Mouse (Mus musculus) heart, embryonic 12.5 days (tissue): Measurements from ENCODE around the gene Osbpl7. TPM values are rescaled to one million over a fixed set of nuclear protein-coding genes. Genes with fewer than 3 reads are reported as not detected.
A peak's percentile ranks its signal among the peaks of the same experiment; 100 is the strongest.

Experiments used
- ATAC-seq: fragments of 200-750 bp; cut with Nextera tagmentation; 2 replicates; pipeline ENCODE4 v1.8.0; 2017; ENCODE audit warnings: moderate TSS enrichment, moderate library complexity; ENCODE audit not compliant: insufficient number of reproducible peaks, low FRiP score
- H3K27ac ChIP-seq: fragments of 300-500 bp; sonication (generic); 2 replicates; pipeline ENCODE4 v1.5.1; 2016; ENCODE audit warnings: mild to moderate bottlenecking, moderate library complexity; ENCODE audit not compliant: poor library complexity, severe bottlenecking
- H3K27me3 ChIP-seq: fragments of 300-500 bp; sonication (generic); replicated peaks from 2 replicates; pipeline ENCODE4 v1.6.1; 2016; ENCODE audit warnings: mild to moderate bottlenecking, moderate library complexity
- H3K36me3 ChIP-seq: fragments of 300-500 bp; sonication (generic); 2 replicates; pipeline ENCODE4 v1.6.1; 2016; ENCODE audit warnings: mild to moderate bottlenecking, moderate library complexity
- H3K4me1 ChIP-seq: fragments of 300-500 bp; sonication (generic); replicated peaks from 2 replicates; pipeline ENCODE4 v1.6.1; 2016; ENCODE audit warnings: mild to moderate bottlenecking
- H3K4me2 ChIP-seq: fragments of 300-500 bp; sonication (generic); 2 replicates; pipeline ENCODE4 v1.6.1; 2016; ENCODE audit warnings: mild to moderate bottlenecking, moderate library complexity
- H3K4me3 ChIP-seq: fragments of 300-500 bp; sonication (generic); 2 replicates; pipeline ENCODE4 v1.5.1; 2016; ENCODE audit warnings: mild to moderate bottlenecking
- H3K9ac ChIP-seq: fragments of 300-500 bp; sonication (generic); 2 replicates; pipeline ENCODE4 v1.6.1; 2016; ENCODE audit warnings: mild to moderate bottlenecking, moderate library complexity
- H3K9me3 ChIP-seq: fragments of 300-500 bp; sonication (generic); replicated peaks from 2 replicates; pipeline ENCODE4 v1.6.1; 2016; ENCODE audit warnings: mild to moderate bottlenecking, moderate library complexity
- WGBS: fragments of 180-500 bp; shearing (Covaris S2); methylation state at CpG from one replicate; pipeline ENCODE4 v1.1.7; 2016; 5-methylcytosine and 5-hydroxymethylcytosine counted together
- polyA plus RNA-seq: library from polyadenylated mRNA; unstranded; fragments of >200 nt; fragmentation: Nextera tagmentation; extraction: Ambion mirVana; gene quantifications from 2 replicates; pipeline ENCODE4 v1.2.1, GENCODE M21; 2016

The Osbpl7 gene
- polyA plus RNA-seq, 1 experiment from 2014 or later: 5.5 TPM

GRCm38 (mm10) chr11:97040301-97041021 is 10.0 kb upstream of the Osbpl7 start:
- Histone ChIP-seq H3K4me1 (peaks cover 12% of the 10 kb centered on the region), H3K4me2 (peak overlapping the region; percentile 96), H3K9ac (0 out of 2 replicates have a peak overlapping the region, but pooled peaks have one; percentile 14), H3K36me3 (peaks cover 19% of the 10 kb centered on the region), H3K27ac (no peak overlapping the region), H3K27me3 (0 out of 2 replicates have a peak, but pooled peaks cover 4% of the 10 kb centered on the region), H3K9me3 (no peaks in the 10 kb centered on the region), H3K4me3 (peak overlapping the region; percentile 98)
- no peak for ATAC-seq
- 40% methylated on average over 12 of the region's 12 CpGs for WGBS

DNA sequence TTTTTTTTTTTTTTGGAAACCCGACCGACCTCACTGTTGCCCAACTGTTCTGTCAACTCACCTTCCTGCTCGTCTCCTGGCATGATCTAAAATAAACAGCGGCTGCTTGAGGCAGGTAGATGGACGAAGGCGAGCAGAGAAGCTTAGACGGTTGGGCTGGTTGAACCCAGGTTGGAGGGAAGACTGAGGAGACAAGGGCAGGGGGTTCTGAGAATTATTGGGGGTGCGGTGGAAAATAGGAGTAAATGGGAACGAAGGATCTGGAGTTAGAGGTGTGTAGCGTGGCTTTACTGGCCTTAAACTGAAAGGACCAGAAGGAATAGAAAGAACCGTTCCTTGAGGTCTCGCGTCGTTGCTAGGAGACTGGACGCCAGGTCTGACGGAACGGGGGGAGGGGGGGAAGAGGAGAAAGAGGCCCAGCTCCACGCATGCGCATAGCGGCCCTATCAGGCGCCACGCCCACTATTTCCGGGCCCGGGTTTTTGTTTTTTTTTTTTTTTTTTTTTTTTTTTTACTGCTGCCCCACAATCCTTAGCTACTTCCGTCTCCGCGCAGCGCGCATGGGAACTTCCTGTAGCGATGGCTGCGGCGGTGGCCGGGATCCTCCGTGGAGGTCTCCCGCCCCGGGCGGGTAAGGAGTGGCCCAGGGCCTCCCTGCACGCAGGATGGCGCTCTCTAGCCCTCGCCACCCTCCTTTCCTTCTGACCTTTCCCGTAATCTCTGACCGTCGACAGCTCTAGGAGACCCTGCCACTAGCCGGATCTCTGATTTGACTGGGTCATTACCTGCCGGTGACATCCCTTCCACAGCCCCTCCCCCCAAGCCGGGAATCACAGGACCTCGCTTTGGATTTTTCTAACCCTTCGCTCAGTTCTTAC is 9.2 kb upstream of the Osbpl7 start, which contains the start of the genes Lrrc46 and Mrpl10:
Gene Lrrc46 (minus strand): TSS at position 386 of the 878 bp plus-strand sequence.
Gene Mrpl10 (plus strand): TSS at position 539 of the 878 bp plus-strand sequence.
- H3K27me3 ChIP-seq: 0 out of 2 replicates have a peak, but pooled peaks cover under 1% of the 10 kb centered on the region
- H3K4me1 ChIP-seq: peaks cover 12% of the 10 kb centered on the region
- peaks cover 26% of the 10 kb centered on the region for H3K36me3 ChIP-seq
- peak within 1 kb of the TSS; percentile 94 for H3K9ac ChIP-seq
- H3K4me2 ChIP-seq: peak within 1 kb of the TSS; percentile 96
- peak; percentile 88 for ATAC-seq
- H3K27ac ChIP-seq: peak within 1 kb of the TSS; percentile 53; the same call in 1 of the 2 replicates
- under 1% methylated on average over 46 of the region's 48 CpGs for WGBS
- H3K9me3 ChIP-seq: no peaks in the 10 kb centered on the region
- peak within 1 kb of the TSS; percentile 98 for H3K4me3 ChIP-seq

- 90% methylated on average over 8 of the region's 8 CpGs for WGBS
Observed at GRCm38 (mm10) chr11:97044902-97045301, 5.5 kb upstream of the Osbpl7 start.

DNA sequence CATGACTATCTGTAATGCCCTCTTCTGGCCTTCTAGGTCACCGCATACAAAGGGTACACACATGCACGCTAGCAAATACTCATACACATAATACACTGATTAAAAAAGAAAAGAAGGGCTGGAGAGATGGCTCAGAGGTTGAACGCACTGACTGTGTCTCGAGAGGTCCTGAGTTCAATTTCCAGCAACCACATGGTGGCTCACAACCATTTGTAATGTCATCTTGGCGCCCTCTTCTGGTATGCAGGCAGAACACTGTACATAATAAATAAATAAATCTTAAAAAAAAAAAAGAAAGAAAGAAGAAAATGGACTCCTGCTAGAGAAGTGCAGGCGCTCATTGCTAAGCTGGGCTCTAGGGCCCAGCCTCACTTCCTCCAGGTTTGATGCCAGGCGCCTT is 4.6 kb upstream of the Osbpl7 start:
- ATAC-seq: no peak
- Histone ChIP-seq H3K4me3 (no peak overlapping the region), H3K9ac (no peak overlapping the region), H3K4me1 (peaks cover 15% of the 10 kb centered on the region), H3K27me3 (no peaks in the 10 kb centered on the region), H3K9me3 (no peaks in the 10 kb centered on the region), H3K27ac (no peak overlapping the region), H3K4me2 (no peak overlapping the region), H3K36me3 (peaks cover 44% of the 10 kb centered on the region)
- 81% methylated on average over 7 of the region's 7 CpGs for WGBS

More at GRCm38 (mm10) chr11:97044902-97045301, 5.5 kb upstream of the Osbpl7 start:
- Histone ChIP-seq H3K27me3 (no peaks in the 10 kb centered on the region), H3K4me2 (no peak overlapping the region), H3K4me3 (no peak overlapping the region), H3K4me1 (peaks cover 12% of the 10 kb centered on the region), H3K36me3 (peaks cover 44% of the 10 kb centered on the region), H3K9me3 (no peaks in the 10 kb centered on the region), H3K9ac (no peak overlapping the region), H3K27ac (no peak overlapping the region)
- ATAC-seq: no peak

DNA sequence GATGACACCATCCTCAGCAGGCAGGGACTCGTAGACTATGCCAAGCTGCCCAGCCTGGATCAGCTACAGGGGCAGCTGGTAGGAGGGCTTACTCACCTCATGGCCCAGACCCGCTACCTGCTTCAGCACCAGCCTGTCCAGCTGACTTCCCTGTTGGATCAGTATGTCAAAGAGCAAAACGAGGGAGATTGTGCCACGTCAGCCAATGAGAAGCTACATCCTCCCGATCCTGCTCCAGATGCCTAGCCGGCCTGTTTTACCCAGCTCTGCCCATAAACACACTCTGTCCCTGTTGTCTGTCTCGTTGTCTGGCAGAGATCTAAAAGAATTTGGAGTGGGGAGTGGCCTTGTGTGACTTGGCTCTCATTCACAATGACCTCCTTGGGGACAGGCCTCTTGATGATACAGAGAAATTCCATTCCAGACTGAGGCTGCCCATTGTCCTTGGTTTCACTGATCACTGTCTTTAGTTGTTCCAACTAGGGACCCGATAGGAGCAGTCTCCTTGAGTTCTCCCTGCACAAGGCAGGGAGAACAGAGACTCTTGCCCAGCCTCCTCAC is 2.3 kb upstream of the Osbpl7 start:
- peaks cover 53% of the 10 kb centered on the region for H3K36me3 ChIP-seq
- no peak overlapping the region for H3K4me3 ChIP-seq
- no peak overlapping the region for H3K4me2 ChIP-seq
- no peaks in the 10 kb centered on the region for H3K27me3 ChIP-seq
- no peak overlapping the region for H3K27ac ChIP-seq
- H3K4me1 ChIP-seq: peaks cover 18% of the 10 kb centered on the region
- no peaks in the 10 kb centered on the region for H3K9me3 ChIP-seq
- WGBS: 78% methylated on average over 8 of the region's 8 CpGs
- H3K9ac ChIP-seq: no peak overlapping the region; the same call in 1 of the 2 replicates
- ATAC-seq: no peak

GRCm38 (mm10) chr11:97049492-97050085 is 839 bp upstream of the Osbpl7 start:
- Histone ChIP-seq H3K9ac (peak overlapping the region; percentile 26; the same call in 1 of the 2 replicates), H3K27me3 (no peaks in the 10 kb centered on the region), H3K4me2 (no peak overlapping the region), H3K27ac (no peak overlapping the region), H3K4me3 (no peak overlapping the region), H3K9me3 (no peaks in the 10 kb centered on the region), H3K4me1 (peaks cover 18% of the 10 kb centered on the region), H3K36me3 (peaks cover 54% of the 10 kb centered on the region)
- no peak for ATAC-seq
- WGBS: 77% methylated on average over 6 of the region's 6 CpGs

GRCm38 (mm10) chr11:97050944-97051586 is 637 bp downstream of the Osbpl7 start:
- peak; percentile 12; the same call in 1 of the 2 replicates for ATAC-seq
- Histone ChIP-seq H3K4me2 (peak overlapping the region; percentile 92), H3K36me3 (peaks cover 54% of the 10 kb centered on the region), H3K4me1 (peaks cover 18% of the 10 kb centered on the region), H3K9ac (peak overlapping the region; percentile 89), H3K4me3 (peak overlapping the region; percentile 81), H3K9me3 (no peaks in the 10 kb centered on the region), H3K27ac (peak overlapping the region; percentile 44; the same call in 1 of the 2 replicates), H3K27me3 (no peaks in the 10 kb centered on the region)
- WGBS: 21% methylated on average over 13 of the region's 13 CpGs

GRCm38 (mm10) chr11:97052219-97052646 is 1.8 kb downstream of the Osbpl7 start:
- Histone ChIP-seq H3K27me3 (no peaks in the 10 kb centered on the region), H3K4me2 (peak overlapping the region; percentile 92), H3K4me1 (peaks cover 18% of the 10 kb centered on the region), H3K36me3 (peaks cover 61% of the 10 kb centered on the region), H3K27ac (no peak overlapping the region), H3K4me3 (0 out of 2 replicates have a peak overlapping the region, but pooled peaks have one; percentile 81), H3K9me3 (no peaks in the 10 kb centered on the region), H3K9ac (peak overlapping the region; percentile 89; the same call in 1 of the 2 replicates)
- no peak; the same call in 1 of the 2 replicates for ATAC-seq
- WGBS: 22% methylated on average over 11 of the region's 11 CpGs

- no peaks in the 10 kb centered on the region for H3K27me3 ChIP-seq
- 48% methylated on average over 9 of the region's 9 CpGs for WGBS
- H3K27ac ChIP-seq: peak overlapping the region; percentile 55; the same call in 1 of the 2 replicates
- no peak overlapping the region for H3K4me2 ChIP-seq
- H3K9ac ChIP-seq: no peak overlapping the region
- peaks cover 15% of the 10 kb centered on the region for H3K4me1 ChIP-seq
- peaks cover 67% of the 10 kb centered on the region for H3K36me3 ChIP-seq
- no peak overlapping the region for H3K4me3 ChIP-seq
- H3K9me3 ChIP-seq: no peaks in the 10 kb centered on the region
- no peak for ATAC-seq
Observed at GRCm38 (mm10) chr11:97063274-97063920, 13.0 kb downstream of the Osbpl7 start.
